Mouse (Mus musculus) heart, postnatal 0 days (tissue): ENCODE data around the gene Dapk2. TPM values are rescaled to one million over a fixed set of nuclear protein-coding genes. Genes with fewer than 3 reads are reported as not detected.

Experiments used
- ATAC-seq: fragments of 200-750 bp; cut with Nextera tagmentation; 2 replicates; pipeline ENCODE4 v1.8.0; 2017; ENCODE audit warnings: low read depth, moderate number of reproducible peaks, moderate library complexity; ENCODE audit not compliant: insufficient read depth
- DNase-seq: peaks from one replicate; pipeline ENCODE4 v3.0.0-alpha.2; 2016; ENCODE audit warnings: low spot score
- H3K27ac ChIP-seq: fragments of 300-500 bp; sonication (generic); 2 replicates; pipeline ENCODE4 v1.5.1; 2014; ENCODE audit warnings: low read depth, mild to moderate bottlenecking
- H3K27me3 ChIP-seq: fragments of 300-500 bp; sonication (generic); 2 replicates; pipeline ENCODE4 v1.6.1; 2014; ENCODE audit warnings: low read length, mixed read lengths; ENCODE audit not compliant: control insufficient read depth, insufficient read depth
- H3K36me3 ChIP-seq: fragments of 300-500 bp; sonication (generic); replicated peaks from 2 replicates; pipeline ENCODE4 v1.6.1; 2014; ENCODE audit warnings: low read length, mixed read lengths; ENCODE audit not compliant: control insufficient read depth, insufficient read depth
- H3K4me1 ChIP-seq: fragments of 300-500 bp; sonication (generic); 2 replicates; pipeline ENCODE4 v1.6.1; 2014; ENCODE audit warnings: antibody characterized with exemption; ENCODE audit not compliant: control insufficient read depth, insufficient read depth
- H3K4me2 ChIP-seq: fragments of 300-500 bp; sonication (generic); 2 replicates; pipeline ENCODE4 v1.6.1; 2014; ENCODE audit warnings: low read depth, mild to moderate bottlenecking, low read length, moderate library complexity
- H3K4me3 ChIP-seq: fragments of 300-500 bp; sonication (generic); 2 replicates; pipeline ENCODE4 v1.5.1; 2014; ENCODE audit warnings: low read depth, low read length
- H3K9ac ChIP-seq: fragments of 300-500 bp; sonication (generic); replicated peaks from 2 replicates; pipeline ENCODE4 v1.6.1; 2014; ENCODE audit warnings: low read depth, low read length, mixed read lengths
- H3K9me3 ChIP-seq: fragments of 300-500 bp; sonication (generic); replicated peaks from 2 replicates; pipeline ENCODE4 v1.6.1; 2016; ENCODE audit warnings: low read length; ENCODE audit not compliant: control insufficient read depth
- CTCF ChIP-seq: IDR thresholded peaks from 2 replicates; pipeline ENCODE4 v1.5.1; 2016; ENCODE audit warnings: antibody characterized with exemption, control low read depth, low read depth
- EP300 ChIP-seq: IDR thresholded peaks from 2 replicates; pipeline ENCODE4 v1.6.1; 2016; ENCODE audit warnings: antibody characterized with exemption, low read depth
- WGBS: fragments of 180-500 bp; shearing (Covaris S2); extraction: QIAGEN DNeasy Blood & Tissue Kit; methylation state at CpG from one replicate; pipeline ENCODE4 v1.1.7; 2014; 5-methylcytosine and 5-hydroxymethylcytosine counted together
- polyA plus RNA-seq: library from polyadenylated mRNA; unstranded; fragments of >200 nt; fragmentation: Nextera tagmentation; extraction: Ambion mirVana; gene quantifications from 2 replicates; pipeline ENCODE4 v1.2.1, GENCODE M21; 2015
- total RNA-seq: library from RNA; depleted of rRNA; stranded (reverse); fragments of >200 nt; gene quantifications from 2 replicates; pipeline ENCODE4 v1.2.3, GENCODE M21; 2014; ENCODE audit warnings: low replicate concordance

Dapk2 gene
- total and polyA plus RNA-seq, 2 experiments from 2014 or later: 2.3 to 4.7 TPM

DNA sequence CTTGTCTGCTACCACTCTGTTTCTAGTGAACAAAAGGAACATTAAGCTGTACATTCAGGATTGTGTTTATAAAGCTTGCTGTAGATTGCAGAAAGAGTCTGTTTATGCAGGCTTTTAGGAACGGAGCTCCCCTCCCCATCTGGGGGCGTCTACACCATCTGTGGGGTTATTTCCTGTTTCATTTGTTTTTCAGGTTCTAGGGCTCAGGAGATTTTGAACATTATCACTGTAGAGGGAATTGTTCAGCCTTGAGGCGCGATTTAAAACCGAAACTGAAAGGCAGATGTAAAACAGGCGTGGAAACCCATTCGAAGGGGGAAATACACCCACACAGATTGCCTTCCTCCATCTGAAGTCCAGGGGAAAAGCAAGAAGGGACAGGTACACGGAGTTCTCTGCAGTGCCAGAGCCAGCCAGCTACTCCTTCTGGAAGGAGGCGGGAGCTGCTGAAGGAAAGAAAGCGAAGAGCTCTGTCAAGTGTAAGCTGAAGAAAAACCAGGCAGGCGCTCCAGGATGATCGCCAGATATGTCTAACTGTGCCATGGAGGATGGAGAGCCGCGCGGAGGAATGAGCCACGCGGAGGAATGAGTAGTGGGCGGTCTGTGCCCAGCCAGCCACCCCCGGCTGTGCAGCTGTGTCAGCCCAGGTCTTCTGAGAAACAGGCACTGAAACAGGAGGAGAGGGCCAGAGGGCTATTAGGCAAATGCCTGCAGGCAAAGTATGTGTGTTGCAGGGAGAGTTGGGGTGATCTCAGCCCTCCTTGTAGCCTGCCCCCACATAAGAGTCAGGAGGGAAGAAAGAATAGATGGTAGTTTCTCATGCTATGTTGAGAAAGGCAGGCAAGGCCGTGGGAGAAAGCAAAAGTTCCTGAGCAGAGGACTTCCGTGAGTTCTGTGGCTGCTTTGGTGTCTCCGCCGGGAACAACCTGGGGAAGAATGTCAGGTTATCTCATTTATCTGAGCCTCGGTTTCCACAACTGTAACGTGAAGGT lies 147.4 kb downstream of the Dapk2 start:
- Histone ChIP-seq H3K9ac (no peak overlapping the region), H3K4me2 (peak overlapping the region; percentile 62), H3K9me3 (no peaks in the 10 kb centered on the region), H3K4me1 (no peaks in the 10 kb centered on the region), H3K27me3 (no peaks in the 10 kb centered on the region), H3K27ac (no peak overlapping the region), H3K36me3 (no peaks in the 10 kb centered on the region), H3K4me3 (peak overlapping the region; percentile 46)
- no peak for ATAC-seq
- DNase-seq: no peak
- no peak for TF ChIP-seq CTCF
- TF ChIP-seq EP300: no peak
- WGBS: 33% methylated on average over 25 of the region's 25 CpGs

DNA sequence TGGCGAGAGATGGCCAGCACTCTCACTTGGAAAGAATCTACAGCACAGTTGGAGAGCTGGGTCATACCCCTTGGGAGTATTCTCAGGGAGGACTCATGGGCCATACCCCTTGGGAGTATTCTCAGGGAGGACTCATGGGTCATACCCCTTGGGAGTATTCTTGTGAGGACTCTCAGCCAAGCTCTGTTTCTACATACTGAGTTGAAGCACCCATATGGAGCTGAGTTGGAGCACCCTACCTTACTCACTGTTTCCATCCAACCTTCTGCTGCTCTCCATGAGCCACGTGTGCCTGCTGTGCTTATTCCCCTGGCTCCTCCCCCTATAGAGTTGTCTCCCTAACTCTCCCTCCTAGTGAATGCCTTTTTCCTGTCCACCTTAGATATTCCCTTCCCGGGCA lies 148.4 kb downstream of the Dapk2 start:
- H3K9ac ChIP-seq: no peak overlapping the region
- no peaks in the 10 kb centered on the region for H3K36me3 ChIP-seq
- no peak overlapping the region for H3K4me2 ChIP-seq
- DNase-seq (no peak), ATAC-seq (no peak)
- no peak overlapping the region for H3K27ac ChIP-seq
- no peaks in the 10 kb centered on the region for H3K4me1 ChIP-seq
- no peaks in the 10 kb centered on the region for H3K9me3 ChIP-seq
- TF ChIP-seq CTCF (no peak), EP300 (no peak)
- WGBS: 72% methylated on average over 3 of the region's 3 CpGs
- H3K4me3 ChIP-seq: no peak overlapping the region
- no peaks in the 10 kb centered on the region for H3K27me3 ChIP-seq

DNA sequence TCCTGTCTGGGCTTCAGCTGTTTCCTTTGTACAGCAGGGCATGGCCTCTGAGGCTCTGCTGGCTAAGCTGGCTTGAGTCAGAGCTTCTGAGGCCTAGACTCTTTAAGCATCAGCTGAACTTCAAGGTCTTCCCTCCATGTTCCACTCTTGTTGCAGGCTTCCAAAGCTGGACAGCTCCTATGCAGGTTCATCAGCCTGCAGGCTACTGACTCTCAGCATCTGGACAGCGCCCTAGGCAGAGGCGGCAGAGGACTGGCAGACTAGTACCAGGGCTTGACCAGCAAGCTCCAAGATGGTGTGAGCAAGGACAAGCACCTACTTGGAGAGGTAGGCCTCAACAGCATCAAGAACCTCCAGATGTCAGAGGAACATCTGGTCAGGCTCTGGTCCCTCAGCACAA lies 149.3 kb downstream of the Dapk2 start:
- Histone ChIP-seq H3K4me1 (no peaks in the 10 kb centered on the region), H3K4me3 (no peak overlapping the region), H3K27me3 (no peaks in the 10 kb centered on the region), H3K27ac (no peak overlapping the region), H3K4me2 (no peak overlapping the region), H3K36me3 (no peaks in the 10 kb centered on the region), H3K9ac (no peak overlapping the region), H3K9me3 (no peaks in the 10 kb centered on the region)
- TF ChIP-seq EP300 (no peak), CTCF (no peak)
- peak; percentile 68 for ATAC-seq
- DNase-seq: peak; percentile 91
- WGBS: 10% methylated on average over 2 of the region's 2 CpGs

DNA sequence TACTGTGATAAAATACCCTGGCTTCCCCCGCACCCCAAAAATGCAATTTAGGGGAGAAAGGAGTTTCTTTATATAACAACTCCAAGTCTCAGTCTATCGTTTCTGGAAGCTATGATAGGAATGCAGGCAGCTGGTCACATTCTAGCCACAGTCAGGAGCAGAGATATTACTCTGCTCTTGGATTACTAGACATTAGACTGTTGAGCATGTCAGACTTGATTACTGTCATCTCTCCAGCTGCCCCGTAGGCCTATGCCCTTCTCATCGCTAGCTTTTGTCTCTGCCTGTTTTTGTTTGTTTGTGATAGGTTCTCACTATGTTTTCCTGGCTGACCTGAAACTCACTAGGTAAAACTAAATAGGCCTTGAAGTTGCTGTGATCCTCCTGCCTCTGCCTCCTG lies 150.7 kb downstream of the Dapk2 start:
- no peaks in the 10 kb centered on the region for H3K27me3 ChIP-seq
- H3K9ac ChIP-seq: no peak overlapping the region
- H3K4me3 ChIP-seq: no peak overlapping the region
- TF ChIP-seq CTCF (no peak), EP300 (no peak)
- no peaks in the 10 kb centered on the region for H3K9me3 ChIP-seq
- no peaks in the 10 kb centered on the region for H3K36me3 ChIP-seq
- no peak overlapping the region for H3K4me2 ChIP-seq
- ATAC-seq: no peak
- no peak overlapping the region for H3K27ac ChIP-seq
- WGBS: 42% methylated on average over 4 of the region's 4 CpGs
- no peaks in the 10 kb centered on the region for H3K4me1 ChIP-seq
- no peak for DNase-seq

DNA sequence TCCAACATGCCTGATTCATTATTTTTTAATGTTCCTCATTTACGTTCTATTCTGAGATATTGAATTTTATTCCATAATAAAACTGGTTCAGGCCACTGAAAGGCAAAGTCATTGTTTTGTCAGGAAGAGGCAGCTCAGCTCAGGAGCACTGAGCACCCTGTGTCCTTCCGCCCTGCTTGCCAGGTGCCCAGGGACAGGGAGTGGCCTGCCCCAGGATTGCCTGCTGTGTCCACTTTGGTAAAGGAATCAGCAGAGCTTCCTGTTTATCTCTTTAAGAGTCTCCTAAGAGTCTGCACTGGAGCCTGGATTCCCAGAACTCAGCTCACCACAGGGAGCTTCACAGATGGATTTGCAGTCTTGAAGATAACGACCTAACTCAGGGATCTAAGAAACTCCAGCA lies 153.4 kb downstream of the Dapk2 start:
- Histone ChIP-seq H3K4me1 (no peaks in the 10 kb centered on the region), H3K9me3 (no peaks in the 10 kb centered on the region), H3K27me3 (no peaks in the 10 kb centered on the region), H3K36me3 (no peaks in the 10 kb centered on the region), H3K4me2 (no peak overlapping the region), H3K27ac (no peak overlapping the region), H3K9ac (no peak overlapping the region), H3K4me3 (no peak overlapping the region)
- TF ChIP-seq EP300 (no peak), CTCF (no peak)
- WGBS: 37% methylated on average over 3 of the region's 3 CpGs
- DNase-seq (no peak), ATAC-seq (no peak)
